Mouse (Mus musculus) adrenal gland, adult 18-20 months (tissue): Measurements from ENCODE around the gene Bdp1. TPM values are rescaled to one million over a fixed set of nuclear protein-coding genes. Genes with fewer than 3 reads are reported as not detected.
"Not testable (repeated sequence)": the region's sequence is repeated elsewhere in the genome, so short reads cannot be mapped to it uniquely, and the experiment has no call there.

ENCODE experiments used
- DNase-seq, 2 experiments: peaks; one replicate each; pipeline ENCODE4 v3.0.0; 2021 to 2022; ENCODE audit warnings: low spot score in 2 of 2
- long read RNA-seq, 2 experiments: library from polyadenylated mRNA; stranded (forward); transcript quantifications; one replicate each; pipeline ENCODE4 v2.0.0; 2021
- total RNA-seq, 2 experiments: library from RNA; stranded (reverse); gene quantifications; 1 replicate in 1 of 2; 2 replicates in 1 of 2; pipeline ENCODE4 v1.2.3; 2021

Bdp1 gene
- 10 to 100 TPM; 26.8 to 33.0 TPM for total RNA-seq
- long read RNA-seq, experiment 1: 0 reads
- long read RNA-seq, experiment 2, partial matches to known transcripts: 3 of 8 reads
- long read RNA-seq, experiment 2, other reads (novel, unspliced or antisense): 5 of 8 reads

DNA sequence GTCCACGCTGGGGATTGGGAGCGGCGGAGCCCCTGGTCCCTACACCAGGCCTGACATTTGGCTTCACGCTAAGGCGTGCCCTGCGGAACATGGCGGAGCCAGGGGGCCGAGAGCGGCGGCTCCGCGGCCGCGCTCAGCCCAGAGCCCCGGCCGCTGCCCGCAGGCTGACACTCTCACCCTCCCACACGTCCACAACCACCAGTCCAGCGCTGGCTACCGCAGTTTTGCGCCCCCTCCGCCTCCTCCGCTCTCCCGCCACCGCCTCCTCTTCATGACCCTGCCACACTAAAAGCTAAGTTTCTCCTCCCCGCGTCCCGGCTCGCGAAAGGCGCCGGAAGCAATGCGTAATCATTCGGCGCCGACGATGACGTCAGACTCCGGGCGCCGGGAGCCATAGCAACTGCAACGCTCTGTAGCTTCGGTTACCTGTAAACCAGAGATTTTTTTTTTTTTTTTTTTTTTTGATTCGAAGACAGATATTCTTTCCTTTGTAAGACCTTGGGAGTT is at the start of gene Bdp1:
TSS of gene Bdp1 (minus strand) at position 323 of the 507 bp plus-strand sequence.
- peak; percentile 98 to 99 for DNase-seq

DNA sequence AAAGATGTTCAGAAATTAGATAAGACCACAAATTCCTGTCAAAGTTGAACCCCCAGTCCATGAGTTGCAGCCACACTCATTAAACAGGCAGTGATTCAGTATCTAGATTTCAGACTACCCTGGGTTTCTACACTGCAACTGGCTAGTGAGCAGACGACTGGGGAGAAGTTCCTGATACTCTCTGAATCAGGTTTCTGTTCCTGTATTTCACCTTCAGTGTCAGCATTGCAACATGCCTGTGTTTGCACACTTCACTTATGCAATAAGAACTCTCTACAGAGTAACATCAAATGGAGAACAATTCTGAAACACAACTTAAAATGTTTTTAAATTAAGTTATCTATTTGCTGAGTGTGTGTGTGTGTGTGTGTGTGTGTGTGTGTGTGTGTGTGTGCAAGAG is 48.8 kb upstream of the Bdp1 start:
- no peak for DNase-seq

DNA sequence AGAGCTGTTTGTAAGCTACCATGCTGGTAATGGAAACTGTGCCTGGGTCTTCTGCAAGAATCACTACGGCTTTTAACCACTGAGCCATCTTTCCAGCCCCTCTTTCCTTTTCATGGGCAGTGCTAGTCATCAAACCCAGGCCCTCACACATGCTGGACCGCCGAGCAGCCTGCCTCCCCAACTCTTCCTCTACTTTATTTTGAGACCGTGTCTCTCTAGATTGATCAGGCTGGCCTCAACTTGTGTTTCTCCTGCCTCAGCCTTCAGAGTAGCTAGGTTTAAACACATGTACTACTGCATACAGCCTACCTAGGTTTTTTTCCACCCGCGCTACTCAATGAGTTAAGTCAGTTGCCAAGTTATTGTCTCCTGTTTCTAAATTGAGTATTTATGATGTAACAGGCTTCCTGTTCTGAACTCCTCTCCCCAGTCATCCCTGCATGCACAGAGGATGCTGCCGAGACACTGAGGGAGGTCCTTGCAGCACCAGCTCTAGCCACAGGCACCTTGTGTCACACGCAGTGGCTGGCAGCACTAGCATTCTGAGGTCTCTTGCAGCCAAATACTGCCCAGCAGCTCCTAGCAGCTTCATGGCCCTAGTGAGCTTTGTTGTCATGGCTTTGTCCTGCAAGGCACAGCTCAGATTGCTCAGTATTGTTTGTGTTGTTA is 37.9 kb upstream of the Bdp1 start:
- no peak for DNase-seq

DNA sequence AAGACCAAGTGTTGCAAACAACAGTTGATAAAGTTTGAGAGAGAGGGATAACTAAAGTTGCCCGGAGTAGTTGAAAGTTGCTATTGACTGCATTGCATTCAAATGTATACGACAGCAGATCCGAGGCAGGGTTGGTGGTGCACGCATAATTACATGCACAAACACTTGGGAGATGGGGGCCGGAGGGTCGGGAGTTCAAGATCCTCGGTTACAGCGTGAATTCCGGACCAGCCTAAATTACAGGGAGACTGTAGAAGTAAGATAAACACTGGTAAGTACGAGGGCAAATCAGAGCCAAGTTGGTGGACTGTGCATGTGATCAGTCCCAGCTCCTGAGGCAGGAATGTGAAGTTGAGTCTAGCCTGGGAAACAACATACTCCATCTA is 21.4 kb upstream of the Bdp1 start:
- no peak for DNase-seq

DNA sequence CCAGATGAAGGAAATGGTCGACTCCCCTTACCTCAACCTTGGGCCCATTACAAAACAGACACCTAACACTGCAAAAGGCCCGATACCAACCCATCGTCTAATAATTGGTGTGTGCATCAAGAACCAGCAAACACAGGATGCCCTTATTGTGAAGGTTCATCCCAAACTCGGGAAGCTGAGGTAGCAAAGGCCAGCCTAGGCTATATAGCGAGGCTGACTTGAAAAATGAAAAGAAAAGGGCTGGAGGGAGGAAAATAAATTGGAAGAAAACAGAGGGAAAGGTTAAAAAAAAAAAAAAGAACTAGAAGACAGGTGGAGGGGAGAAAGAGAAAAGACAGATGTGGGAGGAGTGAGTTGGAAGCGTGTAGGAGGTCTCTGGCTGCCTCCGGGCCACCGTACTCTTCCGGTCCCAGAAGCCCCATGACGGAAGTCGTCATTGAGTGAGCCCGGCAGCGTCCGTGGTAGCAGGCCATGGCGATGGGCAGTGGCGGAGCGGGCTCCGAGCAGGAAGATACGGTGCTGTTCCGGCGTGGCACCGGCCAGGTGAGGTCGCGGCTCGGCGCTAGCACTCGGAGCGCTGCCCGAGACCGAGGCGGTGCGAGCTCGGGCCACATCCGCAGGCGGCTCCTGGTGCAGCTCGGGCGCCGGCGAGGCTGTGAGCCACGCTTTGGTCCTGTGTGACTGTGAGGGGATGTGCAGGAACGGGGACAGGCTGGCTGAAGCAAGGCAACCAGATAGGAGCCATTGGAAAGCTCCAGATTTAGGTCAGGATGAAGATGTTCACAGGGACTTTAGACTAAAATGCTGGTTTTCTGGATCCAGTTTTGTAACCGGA is 20.8 kb upstream of the Bdp1 start, which contains the start of gene Smn1:
TSS of gene Smn1 (plus strand) at position 430 of the 835 bp plus-strand sequence.
- DNase-seq: peak; percentile 95

DNA sequence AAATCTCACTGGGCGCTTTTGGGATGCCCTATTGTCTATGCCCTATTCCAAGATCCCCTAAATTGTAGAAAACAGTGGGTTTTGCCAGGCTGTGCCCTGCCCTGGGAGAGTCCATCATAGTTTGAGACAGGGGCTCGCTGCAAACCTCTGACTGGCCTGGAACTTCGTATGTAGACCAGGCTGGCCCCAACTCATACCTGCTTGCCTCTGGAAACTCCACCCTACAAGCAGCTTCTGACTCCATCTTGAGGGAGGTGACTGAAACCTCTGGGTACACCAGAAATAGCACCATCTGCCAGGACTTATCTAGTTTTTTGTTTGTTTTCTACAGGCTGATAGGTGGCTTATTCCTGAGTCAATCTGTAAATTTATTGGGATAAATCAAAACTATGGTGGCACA is 20.1 kb upstream of the Bdp1 start:
- no peak for DNase-seq

DNA sequence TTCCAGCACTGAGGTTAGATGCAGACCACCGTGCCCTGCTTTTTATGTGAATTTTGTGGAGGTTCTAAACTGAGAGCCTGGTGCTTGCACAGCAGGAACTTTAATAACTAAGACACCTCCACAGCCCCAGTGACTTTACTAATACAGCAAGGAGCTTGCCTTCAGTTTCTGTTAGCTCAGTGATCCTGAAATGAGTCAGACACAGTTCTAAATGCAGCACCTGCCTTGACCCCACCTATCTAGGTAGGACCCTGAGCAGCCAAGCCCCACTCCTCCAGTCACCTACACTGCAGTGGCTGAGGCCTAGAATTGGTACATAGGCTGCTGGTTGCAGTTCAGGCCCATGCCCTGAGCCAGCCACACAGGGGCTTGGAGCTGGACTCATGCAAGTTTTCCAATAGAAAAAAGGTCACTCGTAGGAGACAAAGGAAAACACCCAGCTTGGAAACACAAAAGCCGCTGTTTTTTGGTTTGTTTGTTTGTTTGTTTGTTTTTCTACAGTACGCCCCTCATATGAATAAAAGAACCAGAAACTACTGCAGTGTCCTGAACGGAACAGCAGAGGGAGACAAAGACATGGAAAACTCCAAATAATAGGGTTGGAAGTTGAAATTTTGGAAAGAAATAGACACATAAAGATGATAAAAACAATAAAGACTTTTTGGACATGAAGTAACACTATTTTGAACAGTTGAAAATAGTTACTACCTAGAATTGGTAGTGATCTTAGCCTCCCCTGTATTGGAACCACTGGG is 8.5 kb upstream of the Bdp1 start:
- no peak for DNase-seq

DNA sequence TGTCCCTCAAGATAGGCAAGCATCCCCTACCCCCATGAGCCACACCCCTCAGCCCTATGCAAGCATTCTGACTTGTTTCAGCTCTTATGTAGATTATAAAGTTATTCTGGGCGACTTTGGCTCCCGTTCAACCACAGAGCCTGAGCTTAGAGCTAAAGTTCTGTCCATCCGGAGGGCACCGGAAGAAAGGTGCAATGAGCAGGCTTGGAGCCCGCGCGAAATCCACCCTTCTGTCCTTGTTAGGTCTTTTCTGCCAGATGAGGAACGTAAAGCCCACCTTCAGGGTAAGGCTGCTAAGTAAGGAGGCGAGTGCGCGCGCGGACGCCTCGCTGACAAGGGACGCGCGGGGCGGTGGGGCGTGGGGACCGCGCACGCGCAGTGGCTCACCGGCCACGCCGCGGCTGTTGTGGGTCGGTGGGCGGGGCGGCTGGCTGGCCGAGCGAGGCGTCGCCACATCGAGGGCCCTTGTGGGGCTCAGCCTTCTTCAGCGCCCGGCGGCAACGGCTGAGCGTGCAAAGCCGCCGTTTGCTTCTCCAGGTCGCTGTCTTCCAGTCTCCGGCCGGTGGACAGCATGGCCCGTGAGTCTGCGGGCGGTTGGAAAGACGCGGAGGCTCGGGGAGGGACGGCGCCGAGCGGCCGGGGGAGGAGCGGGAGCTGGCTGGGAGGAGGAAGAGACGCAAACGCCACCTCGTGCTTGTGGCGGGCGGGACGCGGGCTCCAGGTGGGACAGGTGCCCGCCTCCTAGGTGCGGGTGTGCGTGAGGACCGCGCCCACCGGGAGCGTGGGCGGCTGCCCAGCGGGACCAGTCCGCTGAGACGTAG is 4.0 kb upstream of the Bdp1 start, which contains the start of gene Serf1:
TSS of gene Serf1 (plus strand) at position 361 of the 821 bp plus-strand sequence.
- peak; percentile 85 to 86 for DNase-seq

DNA sequence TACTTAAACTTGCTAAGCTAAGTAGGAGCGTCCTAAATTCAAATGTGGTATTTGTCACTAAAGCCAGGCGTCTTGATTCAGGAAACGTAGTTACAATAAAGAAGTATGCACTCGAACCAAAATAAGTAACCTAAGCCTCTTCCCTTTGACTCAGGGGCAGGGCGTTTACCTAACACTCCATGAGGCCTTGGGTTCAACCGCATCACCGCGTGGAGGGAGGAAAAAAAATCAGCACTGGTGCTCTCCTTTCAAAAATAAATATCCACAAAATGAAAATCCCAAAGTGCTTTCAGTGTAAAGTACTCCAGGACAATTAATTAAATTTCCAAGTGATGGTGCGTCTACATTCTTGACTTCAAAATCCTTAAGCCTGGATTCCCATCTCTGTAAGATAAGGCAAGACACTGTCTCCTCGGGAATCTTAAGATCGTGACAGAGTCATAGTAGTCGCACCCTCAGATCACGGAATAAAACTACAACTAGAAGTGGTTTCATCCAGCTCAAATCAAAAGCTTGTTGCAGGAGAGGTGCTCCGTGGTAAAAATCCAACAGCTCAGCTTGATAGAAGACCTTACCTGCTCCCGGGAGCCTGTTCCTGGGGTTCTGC is 715 bp downstream of the Bdp1 start:
- no peak for DNase-seq

DNA sequence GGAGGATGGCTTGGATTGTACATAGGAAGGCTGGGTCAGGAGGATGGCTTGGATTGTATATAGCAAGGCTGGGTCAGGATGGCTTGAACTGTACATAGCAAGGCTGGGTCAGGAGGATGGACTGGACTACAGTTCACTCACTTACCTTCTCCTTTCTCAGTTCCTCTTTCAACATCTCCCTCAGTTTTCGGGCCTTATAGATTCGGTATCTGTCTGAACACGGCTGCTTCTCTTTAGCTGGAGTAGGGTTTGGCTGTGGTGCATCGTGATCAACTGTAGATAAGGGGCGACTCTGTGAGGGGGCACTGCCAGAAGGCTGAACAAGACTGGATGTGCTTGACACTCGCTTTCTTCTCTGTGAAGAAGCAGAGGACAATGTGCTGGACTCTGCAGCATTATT is 5.1 kb downstream of the Bdp1 start:
- no peak for DNase-seq

DNA sequence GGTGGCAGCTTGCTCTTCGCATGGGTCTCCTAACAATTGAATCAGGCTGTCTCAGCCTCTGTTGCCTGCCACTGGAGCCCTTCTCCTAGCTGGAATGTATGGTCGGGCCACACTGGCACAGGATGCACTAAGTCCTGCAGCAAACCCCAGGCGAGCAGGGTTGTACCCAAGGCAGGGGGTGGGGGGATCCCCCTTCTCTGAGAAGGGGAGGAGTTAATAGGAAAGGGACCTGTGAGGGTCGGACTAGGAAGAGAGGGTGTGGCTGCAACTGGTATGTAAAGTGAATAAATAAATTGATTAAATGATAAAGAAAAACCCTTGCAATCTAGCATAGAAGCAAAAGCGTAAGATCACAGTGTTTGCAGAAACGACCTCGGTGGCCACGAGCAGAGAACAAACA is 32.4 kb downstream of the Bdp1 start:
- no peak for DNase-seq

DNA sequence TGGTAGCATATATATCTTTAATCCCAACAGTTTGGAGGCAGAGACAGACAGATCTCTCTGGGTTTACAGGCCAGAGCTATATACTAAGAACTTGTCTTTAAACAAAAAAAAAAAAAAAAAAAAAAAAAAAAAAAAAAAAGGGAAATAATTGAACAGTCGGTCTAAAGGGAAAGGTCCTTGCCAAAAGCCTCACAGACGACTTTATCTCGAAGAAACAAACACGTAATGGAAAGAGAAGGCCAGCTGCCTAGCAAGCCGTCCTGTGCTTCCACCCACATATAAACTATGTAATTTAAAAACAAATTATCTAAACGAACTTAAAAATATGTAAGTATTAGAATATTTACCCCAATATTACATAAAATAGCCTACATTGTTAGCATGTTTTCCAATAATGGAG is 36.0 kb downstream of the Bdp1 start:
- no peak for DNase-seq

DNA sequence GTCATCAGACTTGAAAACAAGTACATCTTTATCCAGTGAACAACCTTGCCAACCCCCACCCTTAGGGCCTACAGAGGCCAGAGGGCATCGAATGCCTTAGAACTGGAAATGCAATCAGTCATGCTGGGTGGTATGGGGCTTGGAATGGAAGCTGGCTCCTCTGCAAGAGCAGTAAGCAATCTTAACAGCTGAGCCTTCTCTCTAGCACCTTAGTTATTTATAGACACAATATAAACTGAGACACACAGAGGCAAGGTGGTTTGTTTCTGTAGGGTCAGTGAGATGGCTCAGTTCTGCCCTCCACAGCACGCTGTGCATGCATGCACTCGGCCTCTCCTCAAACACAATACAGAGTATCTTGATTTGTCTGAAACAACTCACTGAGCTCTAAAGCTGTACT is 39.9 kb downstream of the Bdp1 start:
- no peak for DNase-seq

DNA sequence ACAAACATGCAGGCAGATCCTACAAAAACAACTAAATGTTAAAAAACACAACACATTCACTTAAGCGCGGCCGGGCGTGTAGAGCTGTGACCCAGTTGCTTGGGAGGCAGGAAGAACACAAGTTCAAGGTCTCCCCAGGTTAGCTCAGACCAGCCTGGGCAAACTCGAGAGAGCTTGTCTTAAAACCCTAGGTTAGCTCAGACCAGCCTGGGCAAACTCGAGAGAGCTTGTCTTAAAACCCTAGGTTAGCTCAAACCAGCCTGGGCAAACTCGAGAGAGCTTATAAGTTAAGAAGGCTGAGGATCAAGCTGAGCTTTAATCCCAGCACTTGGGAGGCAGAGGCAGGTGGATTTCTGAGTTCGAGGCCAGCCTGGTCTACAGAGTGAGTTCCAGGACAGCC is 46.1 kb downstream of the Bdp1 start:
- DNase-seq: not testable (repeated sequence)

DNA sequence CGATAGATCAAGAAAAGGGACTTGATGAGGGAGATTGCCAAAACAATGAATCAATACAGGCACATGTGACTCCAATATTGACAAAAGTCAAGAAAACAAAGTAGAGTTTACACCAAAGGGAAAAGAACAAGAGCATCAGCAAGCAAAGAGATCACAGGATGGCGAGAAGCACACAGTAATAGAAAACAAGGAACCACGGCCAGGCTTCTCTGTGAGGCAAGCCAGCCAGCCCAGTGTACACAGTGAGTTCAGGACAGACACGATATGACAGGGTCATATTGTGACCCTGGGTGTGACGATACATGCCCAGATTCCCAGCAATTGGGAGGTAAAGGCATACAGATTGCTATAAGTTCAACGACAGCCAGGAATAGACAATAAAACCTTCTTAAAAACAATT is 77.9 kb downstream of the Bdp1 start:
- DNase-seq: no peak

DNA sequence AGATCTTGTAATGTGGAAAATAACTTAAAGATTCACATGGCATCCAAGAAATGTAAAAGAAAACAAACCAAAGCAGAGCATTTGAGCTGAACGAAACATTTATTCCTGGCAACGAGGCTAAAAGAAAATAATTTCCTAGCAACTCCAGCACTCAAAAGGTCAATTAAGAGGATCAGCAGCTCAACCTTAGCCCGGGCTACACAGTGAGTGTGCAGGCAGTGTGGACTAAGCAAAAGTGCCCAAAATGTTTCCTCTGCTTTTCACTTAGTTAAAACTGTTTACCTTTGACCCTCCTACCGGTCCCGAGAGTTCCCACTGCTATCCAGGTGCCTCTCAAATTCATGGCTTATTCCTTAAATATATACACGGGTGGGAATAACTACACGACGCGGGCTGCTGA is 87.0 kb downstream of the Bdp1 start:
- no peak for DNase-seq

DNA sequence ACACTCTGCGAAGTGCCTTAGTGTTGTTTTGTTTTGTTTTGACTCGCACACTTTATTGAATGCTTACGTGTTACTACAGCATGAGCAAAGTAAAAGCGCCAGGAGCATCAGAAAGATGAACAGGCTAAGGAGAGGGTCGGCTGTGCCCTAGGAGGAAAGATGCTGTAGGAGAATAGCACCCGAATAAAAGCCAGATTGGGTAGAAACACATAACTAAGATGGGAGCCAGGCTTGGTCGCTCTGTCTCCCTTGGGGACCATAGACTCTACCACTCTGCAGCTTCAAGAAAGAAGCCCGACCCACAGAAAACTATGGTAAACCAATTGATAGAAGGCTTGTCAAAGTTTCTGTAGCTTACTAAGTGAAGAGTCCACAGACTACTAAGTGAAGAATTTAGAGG is 87.9 kb downstream of the Bdp1 start:
- DNase-seq: no peak

DNA sequence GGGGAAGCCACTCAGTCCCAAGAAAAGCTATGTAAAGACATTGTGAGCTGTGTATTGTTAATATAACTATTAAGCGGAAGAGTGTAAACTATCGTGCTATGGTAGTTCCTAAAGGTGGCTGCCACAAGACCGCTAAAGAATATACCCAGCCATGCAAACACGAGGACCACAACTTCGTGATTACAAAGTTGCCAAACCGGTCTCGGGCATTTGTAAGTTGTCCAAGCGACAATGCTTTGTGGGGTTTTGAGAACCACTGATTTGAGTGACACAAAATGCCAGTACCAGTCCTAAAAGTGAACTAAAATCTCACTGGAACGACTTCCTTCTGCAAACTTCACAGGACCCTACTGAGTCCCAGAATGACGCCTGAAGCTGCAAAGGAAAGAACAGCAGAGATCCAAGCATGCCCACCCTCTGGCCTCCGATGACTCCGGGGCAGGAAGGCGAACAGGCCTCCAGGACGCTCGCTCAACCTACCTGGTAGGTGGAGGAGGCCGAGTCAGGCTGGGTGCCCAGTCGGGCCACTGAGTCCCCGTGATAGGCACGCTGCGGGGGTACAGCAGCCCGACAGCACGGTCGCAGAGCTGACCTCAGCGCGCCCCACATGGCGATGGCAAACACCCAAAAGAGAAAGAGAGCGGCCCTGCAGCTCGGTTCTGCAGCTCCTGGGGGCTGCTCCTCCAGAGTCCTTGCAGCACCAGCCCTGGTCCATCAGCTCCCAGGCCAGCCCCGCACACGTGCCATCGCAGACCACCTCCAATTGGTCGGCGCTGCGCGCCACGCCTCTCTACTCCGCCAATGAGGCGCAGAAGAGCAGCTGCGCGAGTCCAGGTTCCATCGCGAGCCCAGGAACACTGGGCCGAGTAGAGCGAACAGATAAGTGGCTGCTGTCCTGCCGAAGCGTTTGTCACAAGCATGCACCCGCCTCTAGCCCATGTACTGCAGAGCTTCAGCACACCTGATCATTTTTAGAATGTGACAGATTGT is 88.7 kb downstream of the Bdp1 start, which contains the start of gene Mccc2:
TSS of gene Mccc2 (minus strand) at position 734 of the 990 bp plus-strand sequence.
- DNase-seq: peak; percentile 48 to 61
